Mouse (Mus musculus): ENCODE measurements around the gene Htra3. TPM values are rescaled to one million over a fixed set of nuclear protein-coding genes. Genes with fewer than 3 reads are reported as not detected.

The Htra3 gene
- total RNA-seq, 2 experiments from 2014 or later: 13.0 to 13.6 TPM

DNA sequence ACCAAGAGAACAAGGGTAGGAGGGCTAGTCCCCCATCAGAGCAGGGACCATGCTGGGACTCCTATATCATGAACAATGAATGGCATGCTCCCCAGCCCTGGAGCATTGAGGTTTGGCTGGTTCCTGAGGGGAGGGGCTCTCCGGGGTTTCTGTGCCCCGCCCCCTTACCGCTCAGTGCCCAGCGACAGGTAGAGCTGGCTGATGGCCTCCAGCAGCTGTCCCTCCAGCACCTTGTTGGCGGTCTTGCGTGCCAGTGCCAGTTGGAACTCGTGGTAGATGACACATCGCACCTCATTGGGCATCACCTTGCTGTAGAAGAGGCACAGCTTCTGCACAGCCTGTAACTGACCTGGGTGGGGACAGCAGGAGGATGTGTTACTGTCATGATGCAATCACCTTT is 23.6 kb upstream of the Htra3 start:
- DNase-seq (ENCODE audit: low spot score in 2 of 2): no peak
- intact Hi-C loops (cut with DNase I): no loop called here

DNA sequence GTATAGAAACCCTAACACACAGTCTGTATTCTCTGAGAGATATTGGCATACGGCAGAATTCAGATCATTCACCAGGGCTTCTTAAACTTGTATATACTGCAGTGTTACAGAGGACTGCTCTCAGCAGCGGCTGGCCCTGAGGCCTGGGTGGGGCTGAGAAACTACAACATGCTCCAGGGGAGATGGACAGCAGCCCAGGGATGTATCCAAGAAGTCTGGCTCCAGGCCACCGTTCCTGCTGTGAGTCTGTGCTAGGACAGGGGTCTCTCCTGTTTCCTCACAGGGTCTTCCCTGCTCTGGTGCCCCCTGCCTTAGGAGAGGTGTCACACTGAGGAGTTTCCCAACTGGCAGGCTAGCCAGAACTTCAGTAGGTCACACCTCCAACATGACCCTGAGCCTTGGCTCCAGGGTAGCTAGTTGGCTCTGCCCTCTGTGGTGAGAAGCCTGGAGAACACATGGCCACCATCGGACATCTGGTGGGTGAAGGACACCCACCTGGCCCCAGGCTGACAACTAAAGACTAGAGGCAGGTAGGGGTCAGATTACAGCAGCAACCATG is 23.1 kb upstream of the Htra3 start:
- no peak for DNase-seq (ENCODE audit: low spot score in 2 of 2)
- intact Hi-C loops (cut with DNase I): no loop called here

DNA sequence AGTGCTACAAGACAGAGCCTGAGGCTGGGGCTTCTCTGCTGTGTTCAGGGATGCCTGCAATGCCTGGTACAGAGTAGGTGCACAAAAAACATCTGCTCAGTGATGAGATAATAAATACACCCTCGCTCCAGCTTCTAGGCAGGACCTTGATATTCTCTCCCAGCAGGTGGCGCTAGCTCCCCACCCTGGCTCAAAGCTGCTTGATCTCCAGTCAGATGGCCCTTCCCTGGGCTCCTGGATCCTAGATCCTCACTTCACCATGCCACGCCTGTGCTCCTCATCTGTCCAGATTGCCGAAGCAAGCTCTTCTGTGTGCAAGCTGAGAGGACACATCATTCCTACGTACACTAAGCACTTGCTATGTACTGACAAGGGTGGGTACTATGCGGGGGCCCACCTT is 21.5 kb upstream of the Htra3 start:
- DNase-seq (ENCODE audit: low spot score in 2 of 2): peak; percentile 66 to 79
- intact Hi-C loops (cut with DNase I): loop anchor here (1.0 kb wide), 1 partner anchor 54 kb away; no protein-coding TSS in a partner anchor

DNA sequence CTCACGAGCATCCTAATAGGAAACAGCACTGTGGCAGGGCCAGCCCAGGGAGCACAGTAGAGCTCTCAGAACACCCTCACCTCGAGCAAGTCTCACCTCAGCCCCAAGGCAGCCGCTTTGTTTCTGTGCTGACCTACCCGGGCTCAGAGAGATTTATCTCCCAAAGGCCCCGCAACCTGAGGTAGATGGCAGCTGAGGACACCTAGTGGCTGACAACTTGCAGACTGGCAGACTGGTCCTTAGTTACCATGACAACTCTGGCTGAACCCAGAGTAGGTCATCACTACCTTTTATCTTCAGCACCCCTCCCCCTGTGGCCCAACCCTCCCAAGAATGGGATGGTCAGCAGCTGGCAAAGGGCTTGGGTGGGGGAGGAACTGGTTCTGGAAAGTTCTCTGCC is 16.2 kb upstream of the Htra3 start:
- DNase-seq (ENCODE audit: low spot score in 2 of 2): peak; percentile 25 to 37
- intact Hi-C loops (cut with DNase I): loop anchor here (5.0 kb wide), 1 partner anchor 99 kb away; no protein-coding TSS in a partner anchor

DNA sequence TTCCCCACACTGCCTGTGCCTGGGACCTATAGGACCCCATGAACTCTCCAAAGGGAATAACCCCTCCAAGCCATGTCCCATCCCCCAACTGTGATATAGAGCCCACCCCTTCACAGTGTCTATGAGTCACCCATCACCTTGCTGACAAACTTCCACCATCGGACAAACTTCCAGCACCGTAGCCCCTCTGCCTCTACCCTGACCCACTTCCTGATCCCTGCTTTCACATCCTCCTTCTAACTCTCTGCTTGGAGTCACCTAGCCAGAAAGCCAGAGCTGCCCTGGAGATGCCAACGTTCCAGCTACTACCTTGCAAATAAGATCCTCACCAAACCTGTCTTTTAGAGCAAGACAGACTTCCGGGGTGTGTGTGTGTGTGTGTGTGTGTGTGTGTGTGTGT is 14.1 kb upstream of the Htra3 start:
- no peak for DNase-seq (ENCODE audit: low spot score in 2 of 2)
- intact Hi-C loops (cut with DNase I): no loop called here

DNA sequence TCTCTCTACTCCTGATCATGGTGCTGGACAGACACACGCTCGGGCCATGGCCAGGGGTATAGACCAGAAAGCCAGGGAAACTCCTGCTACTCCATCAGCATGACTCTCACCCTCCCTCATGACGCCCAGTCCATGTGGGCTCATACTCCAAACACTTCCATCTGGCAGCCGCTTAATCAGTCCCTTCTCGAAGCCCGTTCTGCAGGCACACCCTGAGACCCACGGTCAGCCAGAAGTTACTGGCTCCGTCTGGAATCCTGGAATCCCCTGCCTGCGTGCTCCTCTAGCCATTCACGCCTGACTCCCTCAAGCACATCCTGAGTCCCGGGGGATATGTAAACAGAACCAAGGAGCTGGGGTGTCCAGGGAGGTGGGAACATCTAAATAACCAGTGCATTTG is 11.7 kb upstream of the Htra3 start:
- intact Hi-C loops (cut with DNase I): no loop called here
- DNase-seq (ENCODE audit: low spot score in 2 of 2): no peak

DNA sequence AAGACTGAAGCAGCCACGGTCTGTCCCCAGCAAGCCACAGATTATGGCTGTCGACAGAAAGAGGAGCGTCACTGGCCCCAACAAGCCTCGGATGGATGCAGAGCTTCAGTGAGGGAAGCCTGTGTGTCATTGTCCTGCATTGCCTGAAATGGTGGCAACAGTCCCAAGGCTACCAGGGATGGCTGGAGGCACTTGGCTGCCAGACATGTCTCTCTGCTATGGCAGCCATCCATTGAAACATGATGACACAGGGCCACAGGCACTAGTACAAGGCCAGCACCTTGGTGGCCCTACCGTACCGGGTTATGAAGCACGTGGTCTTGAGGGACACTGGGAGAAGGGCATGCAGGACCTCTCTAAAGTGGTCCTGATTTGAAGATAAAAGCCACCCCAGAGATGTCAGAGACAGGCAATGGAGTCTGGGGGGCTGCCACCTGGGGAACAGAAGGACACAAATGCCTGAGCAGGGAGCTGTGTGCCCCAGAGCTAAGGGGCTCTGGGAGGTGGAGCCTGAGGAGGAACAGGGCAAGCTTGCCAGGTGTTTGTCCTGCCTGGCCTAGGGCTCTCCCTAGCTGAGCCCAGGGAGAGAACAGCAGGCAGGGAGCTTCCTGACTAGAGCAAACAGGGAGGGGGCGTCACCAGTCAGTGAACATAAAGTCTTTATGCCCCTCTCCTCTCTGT is 11.0 kb upstream of the Htra3 start:
- intact Hi-C loops (cut with DNase I): no loop called here
- DNase-seq (ENCODE audit: low spot score in 2 of 2): no peak

DNA sequence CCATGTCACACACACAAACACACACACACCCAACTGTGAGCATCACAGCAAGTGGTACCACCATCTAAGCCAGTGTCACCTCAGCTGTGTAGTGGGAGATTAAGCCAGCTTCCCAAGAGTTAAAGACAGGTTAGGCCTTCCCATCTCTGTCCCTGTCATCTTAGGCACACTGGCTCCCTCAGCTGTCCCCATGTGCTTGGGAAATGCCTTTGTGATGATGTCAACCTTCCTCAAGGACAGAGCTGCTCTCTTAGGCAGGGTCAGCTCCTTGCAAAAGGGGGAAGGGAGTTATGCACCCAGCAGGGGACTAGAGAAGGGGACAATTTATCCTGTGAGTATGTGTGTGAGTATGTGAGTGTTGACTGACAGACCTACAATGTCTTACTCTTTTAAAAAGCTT is 9.8 kb upstream of the Htra3 start:
- no peak for DNase-seq (ENCODE audit: low spot score in 2 of 2)
- intact Hi-C loops (cut with DNase I): no loop called here

DNA sequence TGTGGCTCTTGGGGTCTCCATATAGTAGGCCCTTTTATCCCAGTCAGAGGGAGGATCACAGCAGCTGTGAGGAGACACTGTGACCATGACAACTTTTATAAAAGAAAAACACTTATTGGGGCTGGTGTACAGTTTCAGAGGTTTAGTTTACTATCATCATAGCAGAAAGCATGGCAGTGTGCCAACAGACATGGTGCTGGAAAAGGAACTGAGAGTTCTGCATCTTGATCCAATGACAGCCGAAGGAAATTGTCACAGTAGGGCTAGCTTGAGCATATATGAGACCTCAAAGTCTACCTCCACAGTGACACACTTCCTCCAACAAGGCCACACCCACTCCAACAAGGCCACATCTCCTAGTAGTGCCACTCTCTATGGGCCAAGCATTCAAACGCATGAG is 9.3 kb upstream of the Htra3 start:
- intact Hi-C loops (cut with DNase I): no loop called here
- DNase-seq (ENCODE audit: low spot score in 2 of 2): peak in 1 of 2 experiments; percentile 31

DNA sequence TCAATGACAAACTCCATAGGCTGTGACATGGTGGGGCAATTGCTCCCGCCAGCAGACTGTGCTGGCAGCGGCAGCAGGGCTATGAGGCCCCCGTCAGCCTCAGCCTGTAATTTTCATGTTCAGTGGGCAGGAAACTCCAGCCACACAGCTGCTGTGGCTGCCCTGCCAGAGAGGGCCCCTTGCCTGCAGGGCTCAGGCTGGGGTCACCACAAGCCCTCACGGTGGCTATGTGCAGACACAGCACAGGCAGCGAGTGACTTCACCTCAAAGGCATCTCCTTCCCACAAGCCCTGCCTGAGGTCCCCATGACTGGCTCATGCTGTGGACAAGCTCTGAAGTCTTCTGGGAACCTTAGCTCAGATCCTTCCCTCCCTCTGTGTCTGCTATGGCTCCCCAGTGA is 7.5 kb upstream of the Htra3 start:
- intact Hi-C loops (cut with DNase I): no loop called here
- no peak for DNase-seq (ENCODE audit: low spot score in 2 of 2)

DNA sequence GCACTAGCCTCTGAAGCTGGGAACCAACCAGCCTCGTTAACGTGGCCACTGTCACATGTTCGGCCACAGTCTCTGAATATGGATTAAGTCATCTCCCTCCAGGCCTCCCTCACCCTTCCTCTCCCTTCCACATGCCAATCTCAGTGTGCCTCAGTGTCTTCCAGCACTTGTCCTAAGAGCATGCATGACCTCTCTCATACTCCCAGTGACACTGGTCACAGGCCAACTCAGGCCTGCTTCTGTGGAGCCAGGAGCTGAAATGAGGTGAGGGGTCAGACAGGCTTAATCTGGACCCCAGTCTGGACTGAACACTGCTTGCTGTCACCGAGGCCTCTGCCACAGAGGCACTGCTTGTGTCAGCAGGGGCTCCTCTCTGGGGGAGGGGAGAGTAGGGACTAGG is 6.8 kb upstream of the Htra3 start:
- intact Hi-C loops (cut with DNase I): no loop called here
- no peak for DNase-seq (ENCODE audit: low spot score in 2 of 2)

DNA sequence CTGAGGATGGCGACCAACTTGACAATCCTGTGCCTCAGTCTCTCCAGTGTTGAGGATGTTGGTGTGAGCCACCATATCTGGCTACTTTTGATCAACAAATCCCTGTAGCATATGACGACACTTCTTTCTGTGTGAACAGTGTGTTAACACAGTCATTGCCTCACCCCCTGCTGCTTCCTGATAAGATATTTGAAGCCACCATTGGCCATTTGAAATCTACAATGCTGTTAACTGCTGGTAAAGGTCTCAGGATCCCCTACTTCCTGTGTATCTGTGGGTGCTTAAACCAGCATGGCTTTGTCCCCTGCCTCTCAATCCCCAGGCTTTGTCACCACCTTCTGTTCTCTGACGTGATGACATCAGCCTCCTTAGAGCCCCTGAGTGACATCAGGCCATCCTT is 5.5 kb upstream of the Htra3 start:
- DNase-seq (ENCODE audit: low spot score in 2 of 2): no peak
- intact Hi-C loops (cut with DNase I): no loop called here

DNA sequence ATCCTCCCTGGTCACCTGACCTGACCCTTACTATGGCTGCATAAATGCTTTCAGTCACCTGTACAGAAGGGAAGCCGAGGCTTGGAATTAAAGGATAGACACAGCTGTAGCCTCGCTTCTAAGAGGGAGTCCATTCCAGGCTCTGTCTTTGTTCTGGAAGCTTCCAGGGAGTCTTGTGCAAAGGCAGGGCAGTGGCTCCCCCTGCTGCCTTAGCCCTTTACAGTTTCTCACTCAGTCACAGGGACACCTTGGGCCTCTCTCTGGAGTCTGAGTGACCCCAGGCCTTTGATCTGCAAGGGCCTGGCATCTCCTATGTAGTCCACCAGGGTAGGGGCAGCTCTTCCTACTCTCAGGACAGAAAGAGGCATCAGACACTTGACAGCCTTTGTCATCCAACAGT is 1.4 kb upstream of the Htra3 start:
- DNase-seq (ENCODE audit: low spot score in 2 of 2): peak; percentile 54 to 63
- intact Hi-C loops (cut with DNase I): loop anchor here (1.0 kb wide), 1 partner anchor 85 kb away; no protein-coding TSS in a partner anchor

DNA sequence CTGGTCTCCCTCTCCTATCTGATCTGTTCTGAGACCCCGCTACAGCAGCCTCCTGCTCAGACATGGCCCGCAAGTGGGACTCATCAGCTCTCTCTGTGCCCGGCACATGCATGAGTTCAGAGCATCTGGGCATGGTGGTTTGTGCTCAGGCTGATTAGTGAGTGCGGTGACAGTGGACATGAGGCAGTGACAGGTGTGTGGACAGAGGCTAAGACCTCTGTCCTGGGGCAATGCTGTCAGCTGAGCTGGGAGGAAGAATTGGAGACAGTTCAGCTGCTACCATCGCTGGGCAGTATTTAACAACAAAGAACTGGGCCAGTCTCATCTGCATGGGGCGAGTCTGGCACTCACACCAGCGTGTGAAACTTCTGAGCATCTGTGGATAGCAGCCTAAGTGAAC is 2.6 kb downstream of the Htra3 start:
- DNase-seq (ENCODE audit: low spot score in 2 of 2): no peak
- intact Hi-C loops (cut with DNase I): no loop called here

DNA sequence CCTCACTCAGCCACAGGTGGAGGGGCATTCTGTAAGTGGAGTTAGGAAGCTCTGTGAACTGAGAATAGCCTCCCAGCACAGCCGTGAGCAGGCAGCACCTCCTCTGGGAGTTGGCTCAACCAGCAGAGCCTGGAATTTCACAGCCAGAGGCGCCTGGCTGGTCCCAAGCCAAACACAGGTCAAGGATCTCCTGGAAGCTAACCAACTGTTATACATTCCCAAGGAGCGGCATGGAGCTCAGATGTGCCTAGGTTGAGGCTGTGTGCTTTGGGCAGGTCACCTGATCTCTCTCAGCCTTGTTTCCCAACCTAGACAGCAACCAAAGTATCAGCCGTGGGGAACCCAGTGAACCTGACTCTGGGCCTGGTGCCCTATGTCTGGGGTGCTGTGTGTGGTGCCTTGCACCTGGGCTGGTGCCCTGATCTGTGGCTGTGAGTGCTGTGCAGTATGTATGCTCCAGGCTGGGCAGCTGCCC is 5.5 kb downstream of the Htra3 start:
- no peak for DNase-seq (ENCODE audit: low spot score in 2 of 2)
- intact Hi-C loops (cut with DNase I): no loop called here

DNA sequence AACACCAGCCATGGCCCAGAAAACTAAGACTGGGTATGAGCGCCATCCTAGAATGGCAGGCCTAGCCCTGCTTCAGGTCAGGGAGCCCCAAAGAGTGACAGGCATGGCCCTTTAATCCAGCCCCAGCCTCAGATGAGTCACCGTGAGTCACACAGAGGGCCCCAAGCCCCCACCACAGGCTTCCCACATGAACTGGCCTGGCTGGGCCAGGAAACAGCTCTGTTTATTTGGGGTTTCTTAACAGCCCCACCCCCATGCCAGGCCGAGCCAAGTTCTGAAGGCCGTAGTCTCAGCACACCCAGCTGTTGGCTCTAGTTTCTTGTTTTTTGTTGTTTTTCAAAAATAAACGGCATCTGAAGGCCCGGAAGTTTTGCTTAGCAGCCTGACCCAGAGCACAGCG is 6.5 kb downstream of the Htra3 start:
- intact Hi-C loops (cut with DNase I): no loop called here
- peak; percentile 55 to 82 for DNase-seq (ENCODE audit: low spot score in 2 of 2)

DNA sequence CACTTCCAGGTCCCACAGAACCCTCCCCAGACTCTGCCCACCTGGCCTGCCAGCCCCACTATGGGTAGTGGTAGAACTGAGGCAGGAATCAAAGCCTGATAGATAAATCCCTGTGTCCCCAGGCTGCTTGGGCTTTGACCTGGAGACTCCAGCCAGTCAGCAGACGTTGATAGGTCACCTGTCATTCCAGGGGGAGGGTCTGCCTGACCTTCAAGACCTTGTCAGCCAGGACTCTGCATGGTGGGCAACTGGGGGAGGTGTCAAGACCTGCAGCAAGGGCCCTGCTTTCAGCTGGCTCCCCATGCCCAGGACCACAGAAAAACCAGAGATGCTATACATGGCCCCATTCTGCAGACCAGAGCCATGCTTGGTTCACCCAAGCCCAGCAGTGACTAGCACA is 7.0 kb downstream of the Htra3 start:
- intact Hi-C loops (cut with DNase I): no loop called here

DNA sequence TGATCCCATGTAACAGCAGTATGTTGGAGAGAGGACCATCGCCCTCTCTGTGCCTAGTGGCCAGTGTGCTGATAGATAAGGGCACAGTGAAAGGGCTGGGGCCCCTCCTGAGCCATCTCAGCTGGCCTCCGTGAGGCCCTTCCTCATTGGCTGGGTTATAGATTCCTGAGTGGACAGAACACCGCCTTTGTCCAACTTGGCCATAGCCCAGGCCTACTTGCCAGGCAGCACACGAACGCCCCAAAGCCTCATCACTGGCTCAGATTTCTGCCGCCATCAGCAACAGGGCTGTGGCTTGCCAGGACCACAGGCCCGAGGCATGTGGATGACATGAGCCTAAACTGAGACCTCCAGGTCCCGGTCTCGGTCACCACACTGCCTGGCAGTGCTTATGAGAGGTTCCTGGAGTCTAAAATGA is 8.1 kb downstream of the Htra3 start:
- peak; percentile 60 to 87 for DNase-seq (ENCODE audit: low spot score in 2 of 2)
- intact Hi-C loops (cut with DNase I): no loop called here

More for the DNA sequence above, 7.0 kb downstream of the Htra3 start:
- no peak for DNase-seq (ENCODE audit: low spot score in 2 of 2)

DNA sequence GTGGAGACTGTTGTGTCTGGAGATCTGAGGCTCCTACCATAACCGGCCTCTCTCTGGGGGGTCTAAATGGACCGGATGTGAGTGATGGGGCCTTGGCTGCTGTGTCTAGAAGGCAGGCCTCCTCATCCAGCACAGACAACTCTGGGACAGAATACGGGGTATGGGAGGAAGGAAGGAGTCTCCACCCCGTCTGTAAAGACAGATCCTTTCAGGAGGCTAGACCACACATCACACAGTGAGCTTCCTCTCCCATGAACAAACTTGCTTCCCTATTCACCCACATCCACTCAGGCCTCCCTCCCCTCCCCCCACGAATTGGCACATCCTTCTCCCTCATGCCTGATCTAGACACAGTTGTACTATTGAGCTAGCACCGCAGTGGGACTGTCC is 9.2 kb downstream of the Htra3 start:
- peak; percentile 46 to 67 for DNase-seq (ENCODE audit: low spot score in 2 of 2)

DNA sequence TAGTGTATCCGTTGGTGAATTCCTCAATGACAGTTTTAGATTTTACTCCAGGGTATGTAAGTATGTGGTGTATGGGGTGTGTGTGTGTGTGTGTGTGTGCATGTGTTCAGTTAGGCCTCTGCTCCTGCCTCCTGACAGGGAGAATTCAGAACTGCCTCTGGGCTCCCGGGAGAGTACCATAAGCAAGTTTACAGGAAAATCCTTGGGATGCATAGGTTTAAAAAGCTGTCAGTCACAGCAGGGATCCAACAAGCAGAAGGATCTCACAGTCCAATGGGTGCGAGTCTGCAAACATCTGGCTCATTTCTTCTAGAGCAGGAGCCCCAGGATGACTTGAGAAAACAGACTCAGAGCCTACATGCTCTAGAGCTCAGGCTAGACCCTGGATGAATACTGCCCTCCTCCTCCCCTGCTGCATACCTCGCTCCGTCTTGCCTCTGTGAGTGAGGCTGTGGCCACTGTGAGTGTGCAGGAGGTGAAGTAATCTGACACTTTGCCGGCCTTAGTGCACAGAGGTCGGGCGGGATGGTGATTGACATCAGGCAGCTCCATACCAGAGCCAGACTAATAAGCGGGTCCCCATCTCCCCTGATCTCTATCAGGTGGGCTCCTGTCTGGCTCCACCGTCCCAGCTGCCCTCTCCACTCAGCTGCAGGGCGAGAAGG is 9.7 kb downstream of the Htra3 start:
- no peak for DNase-seq (ENCODE audit: low spot score in 2 of 2)
- intact Hi-C loops (cut with DNase I): no loop called here

More for the DNA sequence above, 9.2 kb downstream of the Htra3 start:
- intact Hi-C loops (cut with DNase I): no loop called here

DNA sequence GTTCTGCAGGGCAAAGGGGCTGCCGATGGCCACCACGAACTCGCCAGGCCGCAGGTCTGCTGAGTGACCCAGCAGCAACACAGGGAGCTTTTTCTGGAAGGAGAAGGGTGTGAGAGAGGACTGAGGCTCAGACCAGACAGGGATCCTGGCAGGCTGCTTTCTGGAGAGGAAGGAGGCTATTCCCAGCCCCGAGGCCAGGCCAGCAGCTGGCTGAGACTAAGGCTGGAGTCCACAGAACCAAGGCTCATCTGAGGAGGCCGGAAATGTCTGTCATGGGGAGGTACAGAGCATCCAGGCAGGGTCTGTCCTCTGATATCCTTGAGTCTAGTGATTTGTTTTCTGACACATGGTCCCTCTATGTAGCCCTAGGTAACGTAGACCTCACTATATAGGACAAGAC is 13.4 kb downstream of the Htra3 start:
- DNase-seq (ENCODE audit: low spot score in 2 of 2): no peak
- intact Hi-C loops (cut with DNase I): no loop called here

Data from left cerebral cortex, postnatal 14 days (tissue).